Mouse (Mus musculus) neural tube, embryonic 11.5 days (tissue): ENCODE results near the gene Stk11. TPM values are rescaled to one million over a fixed set of nuclear protein-coding genes. Genes with fewer than 3 reads are reported as not detected.

ENCODE experiments used
- ATAC-seq: fragments of 200-750 bp; cut with Nextera tagmentation; 2 replicates; pipeline ENCODE4 v1.8.0; 2017; ENCODE audit warnings: moderate number of reproducible peaks, mild to moderate bottlenecking, moderate TSS enrichment, moderate library complexity; ENCODE audit not compliant: insufficient read depth, low FRiP score, low TSS enrichment
- DNase-seq: peaks from one replicate; pipeline ENCODE4 v3.0.0-alpha.2; 2015; ENCODE audit warnings: low spot score
- H3K27ac ChIP-seq: fragments of 300-500 bp; sonication (generic); 2 replicates; pipeline ENCODE4 v1.5.1; 2014; ENCODE audit warnings: low read depth, mild to moderate bottlenecking, low read length
- H3K27me3 ChIP-seq: fragments of 300-500 bp; sonication (generic); 2 replicates; pipeline ENCODE4 v1.6.1; 2014; ENCODE audit warnings: mild to moderate bottlenecking, low read length, mixed read lengths; ENCODE audit not compliant: control insufficient read depth, insufficient read depth
- H3K36me3 ChIP-seq: fragments of 300-500 bp; sonication (generic); 2 replicates; pipeline ENCODE4 v1.6.1; 2014; ENCODE audit warnings: mild to moderate bottlenecking, low read length, moderate library complexity, mixed read lengths; ENCODE audit not compliant: control insufficient read depth, insufficient read depth
- H3K4me1 ChIP-seq: fragments of 300-500 bp; sonication (generic); 2 replicates; pipeline ENCODE4 v1.6.1; 2014; ENCODE audit warnings: low read length, mixed read lengths; ENCODE audit not compliant: control insufficient read depth, insufficient read depth
- H3K4me2 ChIP-seq: fragments of 300-500 bp; sonication (generic); 2 replicates; pipeline ENCODE4 v1.6.1; 2014; ENCODE audit warnings: low read depth, mild to moderate bottlenecking, moderate library complexity
- H3K4me3 ChIP-seq: fragments of 300-500 bp; sonication (generic); 2 replicates; pipeline ENCODE4 v1.5.1; 2014; ENCODE audit warnings: low read depth, low read length
- H3K9ac ChIP-seq: fragments of 300-500 bp; sonication (generic); 2 replicates; pipeline ENCODE4 v1.6.1; 2014; ENCODE audit warnings: mild to moderate bottlenecking, low read length
- H3K9me3 ChIP-seq: fragments of 300-500 bp; sonication (generic); 2 replicates; pipeline ENCODE4 v1.6.1; 2016; ENCODE audit warnings: low read length; ENCODE audit not compliant: control insufficient read depth
- WGBS: fragments of 180-500 bp; shearing (Covaris S2); extraction: QIAGEN DNeasy Blood & Tissue Kit; methylation state at CpG from one replicate; pipeline ENCODE4 v1.1.7; 2014; 5-methylcytosine and 5-hydroxymethylcytosine counted together
- polyA plus RNA-seq: library from polyadenylated mRNA; unstranded; fragments of >200 nt; fragmentation: Nextera tagmentation; extraction: Ambion mirVana; gene quantifications from 2 replicates; pipeline ENCODE4 v1.2.1, GENCODE M21; 2014

The Stk11 gene
- polyA plus RNA-seq, 1 experiment from 2014 or later: 23.5 TPM

DNA sequence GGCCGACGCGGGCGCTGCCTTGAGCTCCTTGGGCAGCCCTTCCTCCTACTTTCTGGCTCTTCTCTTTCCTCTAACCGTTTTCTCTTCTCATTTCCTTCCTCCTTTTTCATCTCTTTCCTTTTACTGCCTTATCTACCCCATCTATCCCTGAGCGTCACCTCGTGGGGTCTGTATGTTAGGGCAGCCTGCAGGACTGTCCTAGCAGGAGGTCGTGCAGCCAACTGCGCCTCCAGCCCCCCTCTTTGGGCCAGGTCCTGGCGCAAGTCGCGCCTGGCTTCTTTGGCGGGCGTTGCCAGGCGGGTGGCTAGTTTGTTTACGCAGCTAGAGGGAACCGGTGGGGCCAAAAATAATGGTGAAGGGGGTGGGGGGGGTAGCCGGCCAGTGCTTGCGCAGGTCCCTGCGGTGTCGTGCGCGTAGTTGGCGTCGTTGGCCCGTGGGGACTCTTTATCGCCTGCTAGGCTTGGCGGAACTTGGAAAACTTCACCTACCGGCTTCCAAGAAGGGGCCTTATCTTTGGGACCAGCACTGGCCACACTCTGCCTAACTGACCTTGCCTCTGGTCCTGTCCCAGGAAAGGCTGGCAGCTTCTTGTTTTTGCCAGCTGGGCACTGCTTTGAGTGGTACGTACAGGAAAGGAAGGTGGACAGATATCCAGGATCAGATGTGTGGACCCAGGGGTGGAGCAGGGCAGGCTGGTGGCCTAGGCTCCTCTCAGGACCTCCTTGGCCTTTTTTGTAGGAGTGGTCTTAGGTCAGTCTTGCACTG, 1.5 kb downstream of the Stk11 start:
- peak overlapping the region; percentile 94 for H3K4me2 ChIP-seq
- H3K27ac ChIP-seq: peak overlapping the region; percentile 27; the same call in 1 of the 2 replicates
- no peaks in the 10 kb centered on the region for H3K27me3 ChIP-seq
- peak overlapping the region; percentile 85 for H3K9ac ChIP-seq
- peaks cover 7% of the 10 kb centered on the region for H3K36me3 ChIP-seq
- no peak for DNase-seq
- no peak for ATAC-seq
- H3K9me3 ChIP-seq: no peaks in the 10 kb centered on the region
- peak overlapping the region; percentile 95 for H3K4me3 ChIP-seq
- peaks cover 26% of the 10 kb centered on the region for H3K4me1 ChIP-seq
- WGBS: 7% methylated on average over 30 of the region's 30 CpGs

DNA sequence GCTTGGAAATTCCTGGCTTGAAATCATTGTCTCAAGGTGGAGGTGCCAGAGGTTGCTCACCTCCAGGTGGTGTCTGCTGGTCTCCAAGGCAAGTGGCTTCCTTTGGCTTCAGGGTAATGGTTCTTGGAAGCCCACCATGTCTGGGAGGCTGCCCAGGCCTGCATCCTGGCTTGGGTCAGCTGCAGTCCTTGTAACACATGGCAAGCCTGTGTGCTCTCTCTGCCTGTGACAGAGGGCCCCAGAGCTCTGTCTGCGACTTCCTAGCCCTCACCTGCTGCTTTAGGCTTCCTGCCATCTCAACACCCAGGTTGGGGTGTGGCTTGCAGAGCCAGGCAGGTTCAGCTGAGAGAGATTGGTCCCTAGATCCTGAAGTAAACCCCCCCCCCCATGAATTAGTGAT, 2.1 kb downstream of the Stk11 start:
- peak overlapping the region; percentile 94 for H3K4me2 ChIP-seq
- 77% methylated on average over 1 of the region's 1 CpGs for WGBS
- DNase-seq (no peak), ATAC-seq (no peak)
- peaks cover 7% of the 10 kb centered on the region for H3K36me3 ChIP-seq
- no peaks in the 10 kb centered on the region for H3K9me3 ChIP-seq
- H3K4me3 ChIP-seq: peak overlapping the region; percentile 95
- H3K4me1 ChIP-seq: peaks cover 26% of the 10 kb centered on the region
- H3K9ac ChIP-seq: peak overlapping the region; percentile 85
- H3K27me3 ChIP-seq: no peaks in the 10 kb centered on the region
- H3K27ac ChIP-seq: no peak overlapping the region

DNA sequence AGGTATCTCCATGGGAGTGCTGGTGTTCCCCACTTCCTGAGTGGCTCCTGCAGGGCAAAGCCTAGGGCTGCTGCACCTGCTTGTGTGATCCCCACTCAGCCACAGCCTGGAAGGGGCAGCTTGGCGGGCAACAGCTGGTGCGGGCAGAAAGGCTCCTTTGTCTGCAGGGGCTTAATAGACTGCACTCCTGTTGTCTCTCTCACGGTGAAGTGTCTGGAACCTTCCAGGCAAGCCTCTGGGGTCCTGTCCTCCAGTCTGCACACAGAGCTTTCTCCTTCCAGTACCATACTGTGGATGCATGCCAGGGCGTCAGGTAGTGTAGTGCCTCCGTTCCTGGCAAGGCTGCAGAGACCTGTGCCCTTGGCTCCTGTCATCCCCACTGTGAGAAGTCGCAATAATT, 2.9 kb downstream of the Stk11 start:
- H3K36me3 ChIP-seq: peaks cover 7% of the 10 kb centered on the region
- peaks cover 26% of the 10 kb centered on the region for H3K4me1 ChIP-seq
- DNase-seq (no peak), ATAC-seq (no peak)
- H3K27ac ChIP-seq: no peak overlapping the region
- H3K9ac ChIP-seq: no peak overlapping the region; the same call in 1 of the 2 replicates
- H3K4me2 ChIP-seq: peak overlapping the region; percentile 94
- WGBS: 73% methylated on average over 6 of the region's 6 CpGs
- peak overlapping the region; percentile 95; the same call in 1 of the 2 replicates for H3K4me3 ChIP-seq
- H3K9me3 ChIP-seq: no peaks in the 10 kb centered on the region
- no peaks in the 10 kb centered on the region for H3K27me3 ChIP-seq

DNA sequence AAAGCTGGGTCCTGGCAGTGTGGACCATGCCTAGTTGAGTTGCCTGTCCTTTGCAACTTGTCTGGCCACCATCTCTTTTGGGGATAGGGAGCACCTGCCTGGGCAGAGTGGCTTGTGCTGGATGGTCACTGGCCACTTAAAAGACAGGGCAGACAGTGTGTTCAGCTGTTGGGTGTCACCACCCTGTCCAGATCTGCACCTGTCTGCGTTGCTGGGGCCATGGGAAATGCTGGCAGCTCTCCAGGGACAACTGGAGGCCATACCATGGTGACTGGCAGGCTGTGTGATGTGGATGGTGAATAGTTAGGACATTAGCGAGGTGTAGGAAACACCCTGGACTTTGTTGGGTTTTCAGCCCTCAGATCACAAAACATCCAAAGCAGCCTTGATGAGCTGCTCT, 4.5 kb downstream of the Stk11 start:
- peaks cover 26% of the 10 kb centered on the region for H3K4me1 ChIP-seq
- no peak for ATAC-seq
- no peaks in the 10 kb centered on the region for H3K9me3 ChIP-seq
- no peak overlapping the region for H3K27ac ChIP-seq
- H3K4me3 ChIP-seq: no peak overlapping the region
- 100% methylated on average over 2 of the region's 2 CpGs for WGBS
- no peaks in the 10 kb centered on the region for H3K27me3 ChIP-seq
- no peak overlapping the region; the same call in 1 of the 2 replicates for H3K9ac ChIP-seq
- peaks cover 10% of the 10 kb centered on the region for H3K36me3 ChIP-seq
- no peak overlapping the region for H3K4me2 ChIP-seq
- DNase-seq: no peak

DNA sequence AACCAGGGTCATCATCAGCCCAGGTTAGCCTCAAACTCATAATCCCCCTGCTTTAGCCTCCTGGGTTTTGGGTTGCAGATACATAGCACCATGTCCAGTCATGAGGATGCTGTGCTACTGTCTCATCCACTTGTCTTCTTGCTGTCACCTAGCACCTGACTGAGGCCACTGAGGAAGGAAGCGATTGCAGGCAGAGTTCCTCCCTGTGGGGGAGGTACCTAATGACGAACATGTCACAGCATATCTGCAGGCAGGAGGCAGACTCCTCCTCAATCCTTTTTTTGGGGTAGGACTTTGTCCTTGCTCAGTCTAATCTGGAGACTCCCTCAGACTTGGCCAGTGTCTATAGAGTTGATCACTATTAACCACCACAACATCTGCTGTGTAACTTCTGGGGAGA, 6.0 kb downstream of the Stk11 start:
- Histone ChIP-seq H3K27me3 (no peaks in the 10 kb centered on the region), H3K4me1 (peaks cover 26% of the 10 kb centered on the region), H3K9ac (no peak overlapping the region), H3K4me3 (no peak overlapping the region), H3K9me3 (no peaks in the 10 kb centered on the region), H3K27ac (no peak overlapping the region), H3K36me3 (peaks cover 17% of the 10 kb centered on the region), H3K4me2 (no peak overlapping the region)
- WGBS: 94% methylated on average over 2 of the region's 2 CpGs
- DNase-seq (no peak), ATAC-seq (no peak)

DNA sequence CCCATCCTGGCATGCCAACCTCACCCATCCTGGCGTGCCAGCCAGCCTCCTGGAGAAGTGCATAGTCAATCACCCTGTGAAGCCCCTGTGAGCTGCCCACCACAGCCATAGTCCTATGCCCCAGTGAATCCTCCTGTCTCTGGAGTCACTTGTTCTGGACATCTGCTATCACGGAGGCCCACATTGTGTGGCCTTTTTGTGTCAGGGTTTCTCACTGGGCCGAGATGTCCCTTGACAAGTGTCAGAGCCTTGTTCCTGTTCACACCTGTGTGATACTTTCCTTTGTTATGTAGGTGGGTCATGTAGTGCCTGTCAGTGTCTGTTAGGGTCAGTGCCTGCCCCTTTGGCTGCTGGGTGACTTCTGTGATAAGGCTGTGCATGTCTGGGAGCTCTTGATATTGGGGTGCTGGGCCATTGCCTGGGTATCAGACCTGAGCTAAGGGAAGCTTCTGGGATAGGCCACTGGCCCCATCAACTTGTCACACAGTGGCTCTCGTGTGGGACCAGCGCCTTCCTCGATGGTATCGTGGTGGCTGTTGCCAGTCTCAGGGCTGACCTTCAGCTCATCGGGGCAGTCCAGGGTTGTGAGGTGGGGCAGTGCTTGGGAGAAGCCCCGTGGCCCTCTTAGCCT, 8.4 kb downstream of the Stk11 start:
- peaks cover 20% of the 10 kb centered on the region for H3K36me3 ChIP-seq
- H3K27me3 ChIP-seq: no peaks in the 10 kb centered on the region
- no peak overlapping the region for H3K27ac ChIP-seq
- H3K4me3 ChIP-seq: no peak overlapping the region
- H3K4me2 ChIP-seq: no peak overlapping the region
- no peak overlapping the region; the same call in 1 of the 2 replicates for H3K9ac ChIP-seq
- no peaks in the 10 kb centered on the region for H3K9me3 ChIP-seq
- no peak for ATAC-seq
- no peak for DNase-seq
- 91% methylated on average over 9 of the region's 9 CpGs for WGBS
- H3K4me1 ChIP-seq: peaks cover 2% of the 10 kb centered on the region; the same call in 1 of the 2 replicates

DNA sequence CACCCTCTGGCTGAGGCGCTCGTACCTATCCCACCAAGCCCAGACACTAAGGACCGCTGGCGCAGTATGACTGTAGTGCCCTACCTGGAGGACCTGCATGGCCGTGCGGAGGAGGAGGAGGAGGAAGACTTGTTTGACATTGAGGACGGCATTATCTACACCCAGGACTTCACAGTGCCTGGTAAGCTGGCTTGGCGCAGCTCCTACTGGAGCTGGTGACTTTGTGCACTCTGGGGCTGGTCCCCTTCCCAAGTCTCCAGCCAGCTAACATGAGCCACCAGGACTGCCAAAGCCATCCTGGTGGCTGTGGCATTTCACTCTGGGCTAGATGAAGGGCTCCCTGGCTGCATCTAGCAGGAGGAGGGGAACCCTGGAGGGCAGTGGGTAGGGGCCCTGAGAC, 12.3 kb downstream of the Stk11 start:
- Histone ChIP-seq H3K27ac (no peak overlapping the region), H3K27me3 (no peaks in the 10 kb centered on the region), H3K36me3 (peaks cover 22% of the 10 kb centered on the region; the same call in 1 of the 2 replicates), H3K4me1 (peaks cover 5% of the 10 kb centered on the region; the same call in 1 of the 2 replicates), H3K9ac (no peak overlapping the region), H3K9me3 (no peaks in the 10 kb centered on the region), H3K4me3 (no peak overlapping the region), H3K4me2 (no peak overlapping the region)
- ATAC-seq (no peak), DNase-seq (no peak)
- WGBS: 95% methylated on average over 8 of the region's 8 CpGs

DNA sequence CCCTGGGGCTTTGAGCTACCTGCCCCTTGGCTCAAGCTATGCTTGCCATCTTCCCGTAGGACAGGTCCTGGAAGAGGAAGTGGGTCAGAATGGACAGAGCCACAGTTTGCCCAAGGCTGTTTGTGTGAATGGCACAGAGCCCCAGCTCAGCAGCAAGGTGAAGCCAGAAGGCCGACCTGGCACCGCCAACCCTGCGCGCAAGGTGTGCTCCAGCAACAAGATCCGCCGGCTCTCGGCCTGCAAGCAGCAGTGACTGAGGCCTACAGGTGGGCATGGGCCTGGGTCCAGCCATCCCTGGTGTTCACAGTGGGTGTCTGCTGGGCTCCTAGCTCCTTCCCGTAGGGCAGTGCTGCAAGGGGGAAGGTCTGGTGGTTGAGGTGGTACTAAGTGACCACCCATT, 14.2 kb downstream of the Stk11 start:
- Histone ChIP-seq H3K9me3 (no peaks in the 10 kb centered on the region), H3K4me1 (peaks cover 5% of the 10 kb centered on the region; the same call in 1 of the 2 replicates), H3K27me3 (no peaks in the 10 kb centered on the region; the same call in 1 of the 2 replicates), H3K4me3 (no peak overlapping the region), H3K27ac (no peak overlapping the region), H3K36me3 (peaks cover 22% of the 10 kb centered on the region; the same call in 1 of the 2 replicates), H3K4me2 (no peak overlapping the region), H3K9ac (no peak overlapping the region)
- DNase-seq (no peak), ATAC-seq (no peak)
- 95% methylated on average over 9 of the region's 9 CpGs for WGBS
